Mouse (Mus musculus): Measurements from ENCODE around the gene Tead3. TPM values are rescaled to one million over a fixed set of nuclear protein-coding genes. Genes with fewer than 3 reads are reported as not detected.
A peak's percentile ranks its signal among the peaks of the same experiment; 100 is the strongest.

The Tead3 gene
- polyA plus RNA-seq, 1 experiment = 2.5 TPM

DNA sequence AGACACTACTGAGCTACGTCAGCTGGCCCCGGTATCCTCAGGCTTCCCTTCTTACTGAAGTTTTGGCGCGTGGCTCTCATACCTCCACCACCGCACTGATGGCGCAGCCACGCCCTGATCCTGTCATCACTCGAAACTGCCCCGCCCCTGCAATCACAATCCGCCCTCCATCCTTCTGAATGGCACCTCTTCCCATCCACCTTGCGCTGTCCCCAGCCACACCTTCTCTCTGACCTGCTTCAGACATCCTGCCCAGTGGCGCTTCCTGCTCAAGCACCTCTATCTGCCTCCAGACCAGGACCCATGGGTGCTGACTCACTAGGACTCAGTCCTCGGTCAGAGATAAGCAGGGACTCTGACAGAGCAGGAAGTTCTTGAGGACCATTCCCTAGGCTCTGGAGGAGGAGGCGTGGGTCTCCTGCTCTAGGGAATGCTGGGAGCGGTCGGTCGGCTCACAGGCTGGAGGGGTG, 25.0 kb upstream of the Tead3 start:
- Histone ChIP-seq H3K4me3 (ENCODE audit: insufficient read depth, low read length) (no peak overlapping the region), H3K4me1 (ENCODE audit: control insufficient read depth, insufficient read depth, low read length) (no peaks in the 10 kb centered on the region), H3K27ac (ENCODE audit: insufficient read depth, low read length) (no peak overlapping the region)
- no peak for TF ChIP-seq CTCF (IDR thresholded peaks at IDR 0.05; ENCODE audit: extremely low read depth, insufficient read depth, low read length)
- TF ChIP-seq POLR2A (IDR thresholded peaks at IDR 0.05; ENCODE audit: extremely low read depth, insufficient read depth, low read length) = no peak

DNA sequence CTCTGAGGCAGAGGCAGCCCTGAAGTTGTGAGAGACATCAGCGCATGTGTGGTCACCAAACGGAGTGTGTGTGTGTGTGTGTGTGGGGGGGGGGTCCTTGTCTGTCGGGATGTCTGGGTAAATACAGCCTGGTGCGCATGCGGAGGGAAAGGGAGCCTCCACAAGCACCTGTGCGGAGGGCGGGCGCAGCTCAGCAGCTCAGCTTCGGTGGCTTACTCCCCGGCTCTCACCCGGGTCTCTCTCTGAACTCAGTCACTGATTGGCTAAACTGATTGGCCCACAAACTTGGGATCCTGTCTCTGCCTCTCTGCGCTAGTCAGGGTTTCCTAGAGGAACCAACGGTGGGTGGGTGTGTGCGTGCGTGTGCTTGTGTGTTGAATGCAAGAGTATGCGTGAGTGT, 23.9 kb upstream of the Tead3 start:
- no peak overlapping the region for H3K27ac ChIP-seq (ENCODE audit: insufficient read depth, low read length)
- no peak for TF ChIP-seq CTCF (IDR thresholded peaks at IDR 0.05; ENCODE audit: extremely low read depth, insufficient read depth, low read length)
- TF ChIP-seq POLR2A (IDR thresholded peaks at IDR 0.05; ENCODE audit: extremely low read depth, insufficient read depth, low read length) = no peak
- no peaks in the 10 kb centered on the region for H3K4me1 ChIP-seq (ENCODE audit: control insufficient read depth, insufficient read depth, low read length)
- no peak overlapping the region for H3K4me3 ChIP-seq (ENCODE audit: insufficient read depth, low read length)

DNA sequence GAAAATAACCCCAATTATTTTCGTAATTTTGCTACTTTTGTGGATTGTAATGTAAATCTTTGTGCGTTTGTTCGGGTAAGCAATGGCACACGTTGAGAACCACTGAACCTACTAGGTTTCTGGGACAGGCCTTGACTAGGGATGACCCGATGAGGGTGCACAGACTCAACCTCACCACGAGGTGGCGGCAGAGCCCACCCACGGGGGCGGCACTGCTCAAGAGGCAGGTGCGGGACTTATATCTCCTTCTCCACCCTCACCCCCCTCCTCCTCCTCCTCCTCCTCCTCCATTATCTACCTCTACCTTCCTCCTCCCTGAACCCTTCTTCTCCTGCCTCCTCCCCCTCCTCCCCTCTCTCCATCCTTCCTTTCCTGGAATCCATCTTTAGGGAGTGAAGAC, 23.2 kb upstream of the Tead3 start:
- Histone ChIP-seq H3K4me3 (ENCODE audit: insufficient read depth, low read length) (no peak overlapping the region), H3K27ac (ENCODE audit: insufficient read depth, low read length) (no peak overlapping the region), H3K4me1 (ENCODE audit: control insufficient read depth, insufficient read depth, low read length) (no peaks in the 10 kb centered on the region)
- TF ChIP-seq CTCF (IDR thresholded peaks at IDR 0.05; ENCODE audit: extremely low read depth, insufficient read depth, low read length) (peak; percentile 39; the same call in 1 of the 2 replicates), POLR2A (IDR thresholded peaks at IDR 0.05; ENCODE audit: extremely low read depth, insufficient read depth, low read length) (no peak)

DNA sequence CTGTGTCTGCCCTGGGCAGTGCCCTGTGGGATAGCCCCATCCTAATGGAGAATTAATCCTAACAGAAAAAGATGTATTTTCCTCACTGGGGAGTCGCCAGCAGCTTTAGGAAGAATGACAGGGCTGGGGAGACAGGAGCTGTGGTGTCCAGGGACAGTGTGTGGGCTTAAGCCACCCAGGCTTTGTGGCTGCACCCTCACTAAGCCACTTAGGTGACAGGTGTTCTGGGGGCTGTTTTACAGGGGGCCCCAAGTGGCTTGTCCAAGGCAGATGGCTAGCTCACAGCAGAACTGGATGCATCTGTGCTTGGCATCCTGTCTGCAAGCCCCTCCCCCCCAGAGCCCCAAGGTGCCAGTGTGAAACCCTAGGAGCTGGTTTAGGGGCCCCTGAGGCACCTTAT, 21.3 kb upstream of the Tead3 start:
- TF ChIP-seq POLR2A (IDR thresholded peaks at IDR 0.05; ENCODE audit: extremely low read depth, insufficient read depth, low read length) (no peak), CTCF (IDR thresholded peaks at IDR 0.05; ENCODE audit: extremely low read depth, insufficient read depth, low read length) (no peak)
- Histone ChIP-seq H3K27ac (ENCODE audit: insufficient read depth, low read length) (no peak overlapping the region), H3K4me1 (ENCODE audit: control insufficient read depth, insufficient read depth, low read length) (no peaks in the 10 kb centered on the region), H3K4me3 (ENCODE audit: insufficient read depth, low read length) (no peak overlapping the region)

DNA sequence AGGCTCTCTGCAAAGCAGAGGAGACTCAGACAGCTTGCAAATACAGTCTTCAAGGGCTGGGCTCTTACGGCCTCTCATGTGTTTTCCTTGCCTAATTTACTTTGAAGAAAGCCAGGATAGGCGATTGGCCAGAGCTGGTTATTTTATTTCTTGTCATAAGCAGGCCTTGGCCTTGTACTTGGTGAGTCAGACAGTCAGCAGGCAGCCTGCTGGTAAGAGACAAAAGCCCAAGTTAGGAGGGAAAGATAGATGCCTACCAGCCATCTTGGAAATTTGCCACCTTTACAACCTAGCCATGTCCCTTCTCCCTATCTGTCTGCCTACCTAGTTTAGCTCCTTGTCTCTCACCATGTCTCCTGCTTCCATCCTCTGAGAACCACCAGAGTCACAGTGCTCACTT, 20.7 kb upstream of the Tead3 start:
- Histone ChIP-seq H3K4me1 (ENCODE audit: control insufficient read depth, insufficient read depth, low read length) (no peaks in the 10 kb centered on the region), H3K4me3 (ENCODE audit: insufficient read depth, low read length) (no peak overlapping the region)
- TF ChIP-seq CTCF (IDR thresholded peaks at IDR 0.05; ENCODE audit: extremely low read depth, insufficient read depth, low read length) = no peak
- TF ChIP-seq POLR2A (IDR thresholded peaks at IDR 0.05; ENCODE audit: extremely low read depth, insufficient read depth, low read length) = no peak

GRCm38 (mm10) chr17:28369056-28369455, 18.4 kb upstream of the Tead3 start:
- Histone ChIP-seq H3K4me1 (ENCODE audit: control insufficient read depth, insufficient read depth, low read length) (no peaks in the 10 kb centered on the region), H3K27ac (ENCODE audit: insufficient read depth, low read length) (no peak overlapping the region), H3K4me3 (ENCODE audit: insufficient read depth, low read length) (no peak overlapping the region)
- TF ChIP-seq POLR2A (IDR thresholded peaks at IDR 0.05; ENCODE audit: extremely low read depth, insufficient read depth, low read length) = no peak
- TF ChIP-seq CTCF (IDR thresholded peaks at IDR 0.05; ENCODE audit: extremely low read depth, insufficient read depth, low read length) = no peak

More for the DNA sequence above, 20.7 kb upstream of the Tead3 start:
- H3K27ac ChIP-seq (ENCODE audit: insufficient read depth, low read length) = no peak overlapping the region

DNA sequence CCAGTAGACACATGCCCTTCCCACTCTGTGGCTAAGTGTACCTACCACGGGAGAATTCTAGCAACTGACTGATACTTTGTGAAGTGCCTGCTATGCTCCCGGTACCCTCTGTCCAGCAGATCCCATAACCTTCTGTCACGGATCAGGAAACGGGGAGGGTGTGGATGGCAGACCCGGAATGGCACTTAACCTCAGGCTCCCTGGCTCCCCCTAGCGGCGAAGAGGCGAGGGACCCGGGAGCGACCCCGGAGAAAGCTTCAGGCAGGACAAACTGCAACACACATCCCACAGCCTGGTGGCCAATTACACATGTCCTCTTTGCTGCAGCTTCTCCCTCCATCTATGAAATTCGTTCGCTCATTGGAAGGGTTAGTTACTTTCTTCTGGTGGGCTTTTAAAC, 17.8 kb upstream of the Tead3 start:
- no peaks in the 10 kb centered on the region for H3K4me1 ChIP-seq (ENCODE audit: control insufficient read depth, insufficient read depth, low read length)
- no peak overlapping the region for H3K27ac ChIP-seq (ENCODE audit: insufficient read depth, low read length)
- TF ChIP-seq CTCF (IDR thresholded peaks at IDR 0.05; ENCODE audit: extremely low read depth, insufficient read depth, low read length) (peak; percentile 63), POLR2A (IDR thresholded peaks at IDR 0.05; ENCODE audit: extremely low read depth, insufficient read depth, low read length) (no peak)
- no peak overlapping the region for H3K4me3 ChIP-seq (ENCODE audit: insufficient read depth, low read length)

- Histone ChIP-seq H3K4me1 (ENCODE audit: control insufficient read depth, insufficient read depth, low read length) (no peaks in the 10 kb centered on the region), H3K27ac (ENCODE audit: insufficient read depth, low read length) (no peak within 1 kb of the TSS), H3K4me3 (ENCODE audit: insufficient read depth, low read length) (no peak within 1 kb of the TSS)
- TF ChIP-seq CTCF (IDR thresholded peaks at IDR 0.05; ENCODE audit: extremely low read depth, insufficient read depth, low read length) (no peak), POLR2A (IDR thresholded peaks at IDR 0.05; ENCODE audit: extremely low read depth, insufficient read depth, low read length) (no peak)
Observed at GRCm38 (mm10) chr17:28365122-28365521, 14.5 kb upstream of the Tead3 start, which contains the start of gene Tulp1. TSS of gene Tulp1 (minus strand) at chr17:28365222.

DNA sequence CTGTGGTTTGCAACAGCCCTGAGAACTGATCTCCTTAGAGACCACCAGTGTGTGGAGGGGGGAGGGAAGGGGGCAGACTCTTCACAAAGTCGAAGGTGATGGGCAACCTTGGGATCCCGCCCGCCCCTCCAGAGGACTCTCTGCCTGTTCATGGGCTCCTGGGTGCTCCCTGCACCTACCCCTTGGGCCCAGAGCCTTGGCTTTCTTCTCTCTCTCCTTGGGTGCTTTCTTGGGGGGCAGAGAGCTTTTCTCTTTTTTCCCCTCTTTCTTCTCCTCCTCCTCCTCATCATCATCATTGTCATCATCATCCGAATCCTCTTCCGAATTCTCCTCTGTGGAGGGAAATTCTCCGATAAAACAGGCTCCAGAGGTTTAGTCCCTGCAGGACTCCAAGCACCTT, 12.9 kb upstream of the Tead3 start:
- TF ChIP-seq CTCF (IDR thresholded peaks at IDR 0.05; ENCODE audit: extremely low read depth, insufficient read depth, low read length) (no peak), POLR2A (IDR thresholded peaks at IDR 0.05; ENCODE audit: extremely low read depth, insufficient read depth, low read length) (no peak)
- H3K4me3 ChIP-seq (ENCODE audit: insufficient read depth, low read length) = no peak overlapping the region

GRCm38 (mm10) chr17:28362653-28363292, 12.2 kb upstream of the Tead3 start:
- H3K4me3 ChIP-seq (ENCODE audit: insufficient read depth, low read length) = no peak overlapping the region
- no peaks in the 10 kb centered on the region for H3K4me1 ChIP-seq (ENCODE audit: control insufficient read depth, insufficient read depth, low read length)
- TF ChIP-seq CTCF (IDR thresholded peaks at IDR 0.05; ENCODE audit: extremely low read depth, insufficient read depth, low read length) (no peak), POLR2A (IDR thresholded peaks at IDR 0.05; ENCODE audit: extremely low read depth, insufficient read depth, low read length) (no peak)
- no peak overlapping the region for H3K27ac ChIP-seq (ENCODE audit: insufficient read depth, low read length)

More for the DNA sequence above, 12.9 kb upstream of the Tead3 start:
- no peak overlapping the region for H3K27ac ChIP-seq (ENCODE audit: insufficient read depth, low read length)
- H3K4me1 ChIP-seq (ENCODE audit: control insufficient read depth, insufficient read depth, low read length) = no peaks in the 10 kb centered on the region
